Mouse (Mus musculus) CH12F3 (cell line): ENCODE data around the gene Il4ra.

Experiments
- in situ Hi-C: fragments of 300-500 bp; cut with MboI; formaldehyde crosslinking; loops from 2 replicates; pipeline ENCODE4 v1.14.3; 2020; ENCODE audit warnings: low sequenced_read_pairs

Gene Il4ra

DNA sequence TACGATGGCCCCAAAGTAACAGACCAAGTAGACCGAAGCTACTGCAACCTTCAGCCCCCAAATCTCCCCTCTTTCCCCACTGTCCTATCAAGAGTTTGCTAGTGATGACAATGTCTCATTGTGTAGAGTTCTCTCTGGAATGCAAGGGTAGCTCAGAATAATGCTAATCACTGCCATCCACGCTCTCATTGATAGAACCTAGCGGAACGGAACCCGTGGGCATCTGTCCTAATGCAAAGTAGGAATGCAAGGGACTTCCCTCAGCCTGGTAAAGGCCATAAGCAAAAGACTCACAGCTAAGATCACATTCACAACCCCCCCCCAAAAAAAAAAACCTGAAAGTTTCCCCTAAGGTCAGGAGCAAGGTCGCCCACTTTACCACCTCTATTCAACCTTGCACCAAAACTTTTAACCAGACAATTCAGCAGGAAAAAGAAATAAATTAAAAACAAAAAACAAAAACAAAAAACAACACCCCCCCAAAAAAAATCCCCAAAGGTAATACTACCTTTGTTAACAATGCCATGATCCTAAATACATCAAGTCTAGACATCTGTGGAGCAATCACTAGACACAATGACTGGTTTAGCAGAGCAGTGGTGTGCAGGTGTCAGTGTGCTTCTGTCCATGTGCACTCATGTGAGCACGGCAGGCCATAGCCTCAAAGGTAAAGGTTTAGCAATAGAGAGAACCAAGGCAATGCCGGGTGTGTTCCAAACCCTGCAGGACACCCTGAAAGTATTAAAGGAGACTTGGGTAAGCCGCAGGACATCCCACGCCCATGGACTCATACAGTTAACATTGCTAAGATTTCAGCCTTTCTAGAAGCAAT lies 45.8 kb downstream of the Il4ra start:
- in situ Hi-C loops, result no loop called here

DNA sequence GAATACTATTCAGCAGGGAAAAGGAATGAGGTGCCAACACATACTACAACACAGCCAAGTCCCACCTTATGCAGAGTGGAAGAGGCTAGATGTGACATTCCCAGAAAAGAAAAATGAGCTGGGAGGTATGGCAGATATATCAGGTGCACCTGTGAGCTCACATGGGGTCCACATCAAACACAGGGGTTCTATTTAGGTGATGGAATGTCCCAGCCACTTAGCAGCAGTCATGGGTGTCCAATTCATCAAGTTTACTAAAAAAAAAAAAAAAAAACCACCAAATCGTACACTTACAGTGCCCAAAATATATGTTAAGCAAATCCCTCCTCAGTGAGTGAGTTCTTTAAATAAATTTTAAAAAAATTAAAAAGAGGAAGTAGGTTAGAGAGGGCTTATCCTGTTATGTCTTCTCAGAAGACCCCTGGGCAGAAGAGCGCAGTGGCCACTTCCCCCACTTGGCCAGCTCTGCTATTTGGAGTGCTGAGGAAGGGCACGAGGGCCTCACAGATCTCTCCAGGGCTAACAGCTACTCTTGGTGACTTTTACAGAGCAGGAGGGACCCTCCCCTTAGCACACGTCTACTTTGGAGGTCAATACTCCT lies 47.6 kb downstream of the Il4ra start:
- in situ Hi-C loops, result no loop called here

DNA sequence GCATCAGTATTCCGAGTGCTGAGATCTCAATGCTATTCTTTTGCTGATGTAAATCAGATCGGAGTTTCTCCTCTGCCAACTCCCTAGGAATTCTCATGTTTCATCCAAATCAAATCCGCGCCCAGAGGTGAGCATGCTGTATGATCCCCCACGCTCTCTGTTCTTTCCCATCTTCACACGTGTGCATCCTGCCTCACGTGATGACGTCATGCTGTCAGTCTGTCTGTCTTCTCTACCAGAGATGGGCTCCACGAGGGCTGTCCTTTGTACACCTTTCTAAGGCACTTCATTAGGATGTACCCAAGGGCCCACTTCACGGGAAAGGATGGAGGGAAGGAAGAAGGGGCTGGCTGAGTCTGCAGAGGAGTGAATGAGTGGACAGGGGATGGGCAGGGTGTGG lies 48.2 kb downstream of the Il4ra start:
- in situ Hi-C loops, result no loop called here

DNA sequence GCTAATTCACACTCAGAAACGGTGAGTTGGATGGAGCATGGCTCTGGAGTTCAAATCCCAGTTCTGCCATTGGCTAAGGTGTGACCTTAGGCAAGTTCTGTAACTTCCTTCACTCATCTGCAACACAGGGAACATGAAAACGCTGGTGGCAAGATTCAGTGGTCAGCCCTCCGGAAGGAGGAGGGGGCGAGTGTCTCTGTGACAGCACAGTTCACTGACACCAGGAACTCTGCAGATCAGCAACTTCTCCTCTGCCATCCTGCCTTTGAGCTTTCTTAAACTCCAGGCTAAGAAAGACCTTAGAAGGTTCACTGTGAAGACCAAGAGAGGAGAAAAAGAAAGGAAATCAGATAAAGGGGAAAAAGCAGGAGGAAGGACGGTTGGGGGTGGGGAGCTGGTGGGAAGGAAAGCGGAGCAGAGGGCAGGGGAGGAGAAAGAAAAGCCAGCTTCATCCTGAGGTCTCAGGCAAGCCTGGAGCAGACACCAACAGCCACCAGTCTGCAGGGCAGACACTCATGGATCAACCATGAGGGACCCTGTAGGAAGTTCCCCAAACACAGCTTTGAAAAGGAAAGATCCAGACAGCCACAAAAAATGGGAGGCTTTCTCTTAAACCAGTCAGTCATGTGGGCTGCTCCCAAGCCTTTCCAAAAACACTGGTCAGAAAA lies 48.8 kb downstream of the Il4ra start:
- in situ Hi-C loops, result no loop called here

DNA sequence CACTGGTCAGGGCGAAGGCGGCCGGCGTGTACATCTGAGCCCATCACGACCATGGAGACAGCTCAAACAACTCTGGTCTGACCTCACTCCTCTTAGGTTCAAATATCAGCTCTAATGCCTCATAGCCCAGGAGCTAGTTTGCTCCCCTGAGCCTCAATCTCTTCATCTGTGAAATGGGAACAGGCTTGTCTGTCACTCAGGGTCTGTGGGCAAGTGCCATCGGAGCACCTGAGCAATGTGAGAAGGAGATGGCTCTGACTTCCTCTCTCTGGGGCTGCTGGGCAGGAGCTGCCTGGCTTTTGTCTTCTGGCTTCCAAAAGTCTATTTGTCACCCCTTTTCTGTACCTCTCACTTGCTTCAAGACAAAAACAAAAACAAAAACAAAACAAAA lies 49.4 kb downstream of the Il4ra start:
- in situ Hi-C loops, result no loop called here

DNA sequence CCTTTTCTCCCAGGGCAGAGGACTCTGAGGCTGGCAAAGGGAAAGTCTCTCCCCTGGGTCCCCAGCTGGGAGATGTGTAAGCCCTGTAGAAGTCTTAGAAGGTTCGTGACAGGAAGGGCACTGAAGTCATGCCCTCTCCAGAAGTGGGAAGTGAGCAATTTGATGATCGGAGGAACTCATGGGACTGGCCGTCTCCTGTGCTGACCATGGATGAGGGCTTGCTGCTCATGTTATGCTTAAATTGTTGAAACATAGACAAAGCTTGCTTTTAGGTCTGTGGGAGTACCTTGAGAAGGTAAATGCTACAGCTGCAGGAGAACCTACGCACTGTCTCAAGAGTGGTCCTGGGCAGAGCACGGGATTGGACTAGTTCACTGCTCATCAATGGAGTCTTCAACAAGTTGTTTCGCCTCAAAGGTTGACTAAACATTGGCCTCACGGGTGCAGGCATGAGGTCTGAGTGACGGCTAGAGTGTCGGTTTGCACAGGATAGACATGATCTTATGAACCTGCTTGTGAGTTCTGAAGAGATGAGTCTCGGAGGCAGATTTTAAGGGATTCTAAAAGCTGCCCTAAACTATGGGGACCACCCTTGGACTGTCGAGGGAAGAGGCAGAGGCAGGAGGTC lies 50.0 kb downstream of the Il4ra start:
- in situ Hi-C loops, result no loop called here

DNA sequence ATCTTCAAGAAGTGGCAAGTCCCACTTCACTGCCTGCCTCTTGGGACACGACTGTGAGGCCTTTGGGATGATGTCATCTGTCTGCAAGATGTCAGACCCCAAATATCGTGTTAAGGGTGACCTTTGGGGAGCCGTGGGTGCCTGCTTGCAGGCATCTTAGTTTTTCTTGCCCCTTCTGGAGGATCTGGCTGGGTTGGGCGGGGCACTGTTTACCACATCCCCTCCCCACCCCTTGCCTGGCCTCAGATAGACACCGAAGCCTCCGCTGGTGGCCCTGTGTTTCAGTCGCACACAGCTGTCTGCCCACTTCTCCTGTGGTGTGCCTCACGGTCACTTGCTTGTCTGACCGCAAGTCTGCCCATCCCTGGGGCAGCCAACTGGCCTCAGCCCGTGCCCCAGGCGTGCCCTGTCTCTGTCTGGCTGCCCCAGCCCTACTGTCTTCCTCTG lies 51.3 kb downstream of the Il4ra start, which contains the start of gene Il21r:
Gene Il21r, plus strand, starts transcription at position 245 of the 447 bp plus-strand sequence.
- in situ Hi-C loops, result no loop called here

DNA sequence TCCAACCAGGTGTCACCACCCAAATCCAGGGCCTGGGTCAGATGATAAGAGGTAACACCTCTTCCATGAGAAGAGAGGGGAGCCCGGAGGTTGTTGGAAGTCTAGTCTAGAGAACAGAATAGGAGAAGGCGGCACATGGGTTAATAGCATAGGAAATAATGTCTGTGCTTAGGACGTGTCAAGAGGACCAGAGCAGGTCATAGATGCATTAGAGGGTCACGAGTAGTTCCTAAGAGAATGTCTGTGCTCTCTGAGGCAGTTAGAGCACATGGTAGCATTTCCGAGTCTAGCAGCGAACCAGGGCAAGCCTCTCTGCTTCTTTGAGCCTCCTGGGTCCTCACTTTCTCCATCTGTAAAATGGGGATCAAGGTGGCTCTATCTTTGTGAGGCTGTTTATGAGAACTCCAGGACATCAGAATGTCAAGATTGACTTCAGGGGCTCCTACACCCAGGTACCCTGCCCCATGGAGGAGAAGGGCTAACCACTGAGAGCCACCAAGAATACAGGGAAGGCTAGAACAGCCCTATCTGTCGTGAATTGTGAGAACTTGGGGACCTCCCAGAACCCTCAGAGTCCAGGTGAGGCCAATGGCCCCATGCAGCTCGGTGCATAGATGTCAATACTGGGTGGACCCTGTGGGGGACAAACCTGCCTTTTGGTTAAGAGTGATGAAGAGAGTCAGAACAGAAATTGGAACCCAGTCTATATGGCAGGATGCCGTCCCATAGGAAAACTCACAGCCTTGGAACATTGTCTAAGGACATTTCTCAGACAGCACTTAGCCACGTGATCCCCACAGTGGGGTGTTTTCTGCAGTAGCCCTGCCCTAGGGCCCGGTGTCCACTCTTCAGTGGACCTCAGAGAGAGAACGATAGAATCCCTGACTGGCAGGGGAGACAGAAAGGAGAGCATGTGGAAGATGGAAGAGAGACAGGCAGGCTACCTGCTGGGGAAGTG lies 52.7 kb downstream of the Il4ra start:
- in situ Hi-C loops, result no loop called here

DNA sequence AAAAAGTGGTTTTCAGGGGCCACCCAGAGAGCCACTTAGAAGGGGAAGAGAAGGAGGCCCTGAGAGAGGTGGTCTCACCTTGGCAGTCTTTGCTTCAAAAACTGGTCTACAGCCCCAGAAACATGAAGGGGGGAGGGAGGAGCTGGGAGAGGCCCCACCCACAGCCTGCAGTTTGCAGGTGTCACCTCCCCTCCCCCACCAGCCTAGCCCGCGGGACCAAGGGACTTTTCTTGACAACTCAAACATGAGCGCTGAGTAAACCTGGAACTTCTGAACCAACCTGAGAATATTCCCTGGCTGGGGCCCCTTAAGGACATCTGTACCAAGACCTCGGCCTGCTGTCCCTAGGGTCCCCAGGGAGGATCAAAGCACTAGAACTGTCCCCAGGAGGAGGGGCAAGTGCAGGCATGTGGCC lies 53.8 kb downstream of the Il4ra start:
- in situ Hi-C loops, result no loop called here

DNA sequence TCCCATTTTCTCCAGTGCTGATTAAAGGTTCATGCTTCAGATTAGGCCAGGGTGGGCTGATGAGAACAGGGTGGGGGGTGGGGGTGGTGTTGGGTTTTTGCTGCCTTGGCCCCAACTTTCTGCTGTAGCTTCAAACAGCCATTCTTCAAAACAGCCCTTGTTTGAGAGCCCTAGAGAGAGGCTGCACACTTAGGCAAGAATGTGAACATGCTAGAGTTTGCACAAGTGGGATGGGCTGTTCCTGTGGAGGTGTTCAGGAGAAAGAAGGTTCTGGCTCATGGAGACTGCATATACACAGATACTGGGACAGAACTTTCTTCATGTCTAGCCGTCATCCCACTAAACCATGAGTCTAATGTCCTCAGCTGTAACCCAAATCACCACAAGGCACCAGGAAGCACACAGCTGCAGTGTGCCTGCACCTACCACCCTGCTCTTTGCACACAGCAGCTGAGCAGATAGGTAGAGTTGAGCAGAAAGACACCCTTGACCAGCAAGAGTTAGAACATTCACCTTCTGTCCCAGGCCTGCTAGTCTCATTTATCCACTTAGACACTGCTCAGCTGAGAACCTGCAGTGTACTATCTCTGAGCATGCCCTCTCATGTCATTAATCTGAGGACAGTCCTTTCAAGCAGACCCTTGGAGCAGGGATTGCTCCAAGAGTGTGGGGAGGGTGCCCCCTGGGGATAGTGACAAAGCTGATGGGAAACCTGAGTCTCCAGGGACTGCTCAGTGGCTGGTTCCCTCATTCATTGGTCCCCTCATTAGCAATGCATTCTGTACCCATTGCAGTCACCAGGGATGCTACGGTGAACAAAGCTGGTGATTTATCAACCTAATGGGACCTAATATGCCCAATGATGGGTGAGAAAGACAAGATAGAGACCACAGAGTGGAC lies 54.6 kb downstream of the Il4ra start:
- in situ Hi-C loops, result no loop called here

DNA sequence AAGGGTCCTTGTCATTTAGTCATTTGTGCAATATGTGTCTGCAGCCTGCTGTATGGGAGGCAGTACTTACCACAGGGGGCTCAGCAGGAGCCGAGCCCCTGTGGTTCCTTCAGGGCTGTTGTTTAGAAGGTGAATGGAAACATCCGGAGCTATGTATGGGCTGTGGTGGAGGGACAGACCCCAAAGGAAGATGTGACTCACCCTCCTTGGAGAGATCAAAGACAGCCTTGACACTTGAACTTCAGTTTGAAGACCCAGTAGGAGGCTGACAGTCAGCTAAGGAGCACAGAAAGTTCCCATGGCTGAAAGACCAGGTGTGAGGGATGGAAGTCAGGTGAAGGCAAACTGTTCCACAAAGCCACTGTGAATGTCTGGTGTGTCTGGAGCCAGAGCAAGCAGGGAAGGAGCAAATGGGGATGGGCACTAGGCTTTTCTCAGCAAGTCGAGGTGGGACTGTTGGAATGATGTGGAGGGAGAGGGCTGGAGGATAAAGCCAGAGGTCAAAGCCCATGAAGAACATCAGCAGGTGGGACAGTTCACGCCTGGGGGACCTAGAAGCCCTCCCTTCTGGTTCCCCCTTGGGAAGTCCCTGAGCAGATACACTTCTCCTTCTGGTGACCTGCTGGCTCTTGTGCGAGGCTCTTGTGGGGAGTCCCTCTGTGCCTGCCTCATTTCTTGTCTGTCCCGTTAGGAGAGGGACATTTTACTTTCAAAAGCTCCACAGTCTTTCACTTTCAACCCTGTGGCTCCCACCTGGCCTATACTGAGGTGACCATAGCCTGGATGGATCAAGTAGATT lies 55.7 kb downstream of the Il4ra start:
- in situ Hi-C loops, result no loop called here

DNA sequence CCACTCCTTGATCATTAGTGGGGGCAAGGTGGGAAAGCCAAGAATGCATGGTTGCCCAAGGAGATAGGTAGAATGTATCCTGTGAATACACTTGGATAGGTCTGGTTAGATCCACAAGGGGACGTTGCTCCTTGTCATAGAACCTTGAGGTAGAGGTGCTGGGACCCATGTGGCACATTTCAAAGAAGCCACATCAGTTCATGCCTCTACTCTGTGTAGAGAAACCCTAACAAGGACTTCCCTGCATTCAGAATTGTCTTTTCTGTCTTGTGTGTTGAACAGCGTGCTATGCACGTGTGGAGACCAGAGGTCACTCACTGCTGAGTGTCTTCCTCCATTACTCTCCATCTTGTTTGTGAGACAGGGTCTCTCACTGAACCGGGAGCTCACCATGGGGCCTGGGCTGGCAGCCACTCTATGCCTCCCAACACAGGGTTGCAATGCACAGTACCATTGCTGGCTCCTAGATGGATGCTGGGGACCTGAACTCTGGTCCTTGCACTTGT lies 56.3 kb downstream of the Il4ra start:
- in situ Hi-C loops, result no loop called here

DNA sequence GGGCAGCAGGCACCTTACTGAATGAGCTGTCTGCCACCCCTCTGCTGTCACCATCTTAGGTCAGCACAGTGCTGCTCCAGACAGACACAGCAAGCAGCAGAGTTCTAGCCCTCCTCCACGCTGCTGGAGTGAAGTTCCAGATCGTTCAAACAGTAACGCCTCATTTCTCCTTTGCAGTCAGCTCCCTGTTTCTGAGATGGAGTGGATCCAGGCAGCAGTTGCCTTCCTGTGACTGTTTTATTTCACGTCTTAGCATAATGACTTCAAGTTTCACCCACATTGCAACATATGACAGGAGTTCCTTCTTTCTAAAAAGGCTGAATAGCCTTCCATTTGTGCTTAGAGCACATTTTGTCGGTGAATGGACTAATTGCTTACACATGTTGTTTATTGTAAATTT lies 61.7 kb downstream of the Il4ra start:
- in situ Hi-C loops, result no loop called here

DNA sequence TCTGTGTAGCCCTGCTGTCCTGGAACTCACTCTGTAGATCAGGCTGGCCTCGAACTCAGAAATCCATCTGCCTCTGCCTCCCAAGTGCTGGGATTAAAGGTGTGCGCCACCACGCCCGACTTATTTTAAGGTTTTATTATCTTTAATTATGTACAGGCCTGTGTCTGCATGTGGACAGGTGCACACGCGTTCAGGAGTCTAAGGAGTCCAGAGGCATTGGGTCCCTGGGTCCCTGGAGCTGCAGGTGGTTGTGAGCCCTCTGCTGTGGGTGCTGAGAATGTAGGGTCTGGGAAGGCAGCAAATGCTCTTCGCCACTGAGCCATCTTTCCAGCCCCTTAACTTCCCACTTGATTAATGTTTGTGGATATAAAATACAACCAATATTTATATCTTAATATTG lies 63.5 kb downstream of the Il4ra start:
- in situ Hi-C loops, result no loop called here

DNA sequence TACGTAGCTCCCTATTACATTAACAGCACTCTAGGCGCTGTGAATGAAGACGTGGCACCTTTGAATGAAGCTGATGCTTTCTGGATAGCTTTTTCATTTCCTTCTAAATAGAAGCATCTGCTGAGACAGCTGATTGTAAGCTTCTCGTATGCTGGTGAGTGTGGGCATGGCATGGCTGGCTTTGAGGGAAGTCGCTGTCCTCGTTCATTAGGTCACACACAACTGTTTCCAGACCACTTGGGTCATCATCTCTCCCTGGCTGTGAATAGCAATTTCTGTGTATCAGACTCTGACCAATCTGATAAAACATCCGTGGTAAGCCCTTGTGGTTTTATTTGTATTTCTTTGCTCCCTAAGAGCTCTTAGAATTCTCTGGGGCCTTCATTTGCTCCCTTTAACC lies 66.1 kb downstream of the Il4ra start:
- in situ Hi-C loops, result no loop called here

DNA sequence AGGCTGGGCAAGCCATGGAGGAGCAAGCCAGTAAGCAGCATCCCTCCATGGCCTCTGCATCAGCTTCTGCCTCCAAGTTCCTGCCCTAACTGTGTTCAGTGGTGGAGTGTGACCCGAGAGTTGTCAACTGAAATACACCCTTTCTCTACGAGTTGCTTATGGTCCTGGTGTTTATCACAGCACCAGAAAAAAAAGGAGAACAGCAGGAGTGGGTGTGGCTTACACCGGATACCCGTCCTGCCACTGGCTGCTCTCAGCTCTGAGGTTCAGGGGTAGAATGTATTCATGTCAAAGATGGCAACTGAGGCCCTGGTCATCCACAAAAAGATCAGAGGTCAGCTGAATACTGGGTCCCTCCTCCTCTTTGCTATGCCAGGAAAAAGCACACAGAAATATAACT lies 68.2 kb downstream of the Il4ra start:
- in situ Hi-C loops, result no loop called here

DNA sequence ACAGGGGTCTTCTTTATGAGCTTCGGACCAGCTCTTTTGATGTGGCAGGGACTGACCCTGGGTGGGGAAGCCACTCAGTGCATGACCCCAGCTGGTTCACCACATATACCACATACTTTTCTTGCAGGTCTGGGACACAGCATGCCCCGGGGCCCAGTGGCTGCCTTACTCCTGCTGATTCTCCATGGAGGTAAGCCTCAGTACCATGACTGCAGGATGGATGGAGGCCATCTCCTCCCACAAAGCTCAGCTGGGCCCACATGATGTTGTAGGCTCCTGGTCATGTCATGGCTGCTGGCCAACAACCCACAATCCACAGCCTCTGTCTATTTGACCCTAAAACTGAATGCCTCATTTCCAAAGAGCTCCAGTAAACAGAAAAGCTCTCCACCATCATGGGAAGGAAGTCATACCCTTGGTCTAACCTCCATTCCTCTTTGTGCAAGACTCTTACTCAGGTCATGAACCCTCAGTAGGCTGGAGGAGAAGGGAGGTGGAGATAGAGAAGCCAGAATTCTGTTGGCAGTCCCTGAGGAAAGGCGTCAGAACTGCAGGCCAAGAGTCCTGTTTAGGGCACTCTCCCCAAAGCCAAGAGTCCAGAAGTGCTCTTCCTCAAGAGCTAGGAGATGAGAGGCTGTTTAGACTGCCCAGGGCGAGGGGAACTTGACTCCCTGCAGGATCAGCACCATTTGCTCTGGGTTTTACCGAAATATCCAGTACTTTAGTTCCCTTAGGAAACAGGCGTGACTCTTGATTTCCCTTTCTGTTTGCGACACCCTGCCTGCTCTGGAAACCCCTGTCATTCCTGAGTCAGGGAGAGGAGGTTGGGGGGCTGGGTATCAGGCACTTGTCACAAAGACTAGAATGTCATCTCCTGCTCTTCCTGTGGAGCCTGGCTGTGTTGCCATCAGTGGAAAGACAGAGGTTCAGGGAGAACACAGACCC lies 71.1 kb downstream of the Il4ra start:
- in situ Hi-C loops, result no loop called here
